19 mouse cellular contexts compared by ENCODE assay signal in the genomic region with DNA sequence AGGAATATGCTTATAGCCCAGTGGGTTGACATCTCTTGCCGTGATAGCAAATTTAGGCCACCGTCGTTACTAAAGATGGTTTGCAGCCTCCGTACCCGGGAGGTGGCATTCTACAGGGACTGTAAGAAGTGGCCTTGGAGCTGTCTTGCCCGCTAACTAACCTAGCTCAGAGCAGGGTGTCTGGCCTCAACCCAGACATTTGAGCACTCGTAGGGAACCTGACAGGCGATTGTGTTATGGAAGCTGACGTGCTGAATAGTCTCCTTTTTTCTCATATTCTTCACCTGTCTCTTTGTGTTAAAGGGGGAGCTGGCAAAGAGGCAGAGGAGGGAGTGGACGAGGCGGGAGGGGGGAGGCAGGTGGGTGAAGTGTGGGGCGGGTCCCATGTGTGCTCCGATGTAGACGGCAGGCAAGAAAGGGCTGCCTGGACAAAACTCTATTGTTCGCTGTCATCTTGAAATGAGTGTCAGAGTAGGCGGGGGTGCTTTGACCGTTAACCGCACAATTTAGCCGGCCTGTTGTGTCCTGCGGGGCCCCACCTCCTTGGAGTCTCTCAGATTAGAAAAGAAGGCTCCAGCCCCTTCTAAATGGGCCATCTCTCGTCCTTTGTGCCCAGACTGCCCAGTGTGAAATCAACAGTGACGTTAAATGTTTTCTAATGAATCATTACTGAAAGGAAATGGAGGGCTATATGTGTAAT. TPM values are rescaled to one million over a fixed set of nuclear protein-coding genes. Genes with fewer than 3 reads are reported as not detected.
DNase-seq lines count a peak whose midpoint lies in the region; ATAC-seq lines count a peak whose summit lies in the region.
"Had no signal": no experiment of that assay in that cellular context is flagged by ENCODE, and none has a peak within 500 bp of the region (broad histone marks: within the 10 kb centered on the region; RNA-seq: fewer than 3 reads in every experiment).

No protein-coding gene starts in this region.

- 0 out of 2 replicates have a peak, but pooled peaks cover 6% of the 10 kb centered on the region for H3K4me1 ChIP-seq in neural tube, embryonic 11.5 days (ENCODE audit: control insufficient read depth, insufficient read depth, low read length)
- peaks cover 19% of the 10 kb centered on the region for H3K4me1 ChIP-seq in forebrain, embryonic 14.5 days (ENCODE audit: control insufficient read depth, insufficient read depth, low read length)
- H3K4me1 ChIP-seq: heart, embryonic 10.5 days had no signal

- no peak overlapping the region for H3K9ac ChIP-seq in neural tube, embryonic 11.5 days (ENCODE audit: low read length)
- peak overlapping the region; percentile 38 for H3K9ac ChIP-seq in forebrain, embryonic 14.5 days (ENCODE audit: low read length)
- H3K9ac ChIP-seq: liver, embryonic 14.5 days had no signal

- ATAC-seq in neural tube, embryonic 11.5 days (ENCODE audit: insufficient read depth, low FRiP score, low TSS enrichment): peak; percentile 74
- peak; percentile 34; the same call in 1 of the 2 replicates for ATAC-seq in forebrain, embryonic 14.5 days

- peak overlapping the region; percentile 12; the same call in 1 of the 2 replicates for H3K4me2 ChIP-seq in neural tube, embryonic 11.5 days (ENCODE audit: low read depth)
- peak overlapping the region; percentile 28 for H3K4me2 ChIP-seq in forebrain, embryonic 14.5 days (ENCODE audit: low read length)

- no peaks in the 10 kb centered on the region for H3K9me3 ChIP-seq in neural tube, embryonic 11.5 days (ENCODE audit: control insufficient read depth, low read length)
- H3K9me3 ChIP-seq in forebrain, embryonic 14.5 days (replicated peaks; ENCODE audit: control insufficient read depth, low read length): no peaks in the 10 kb centered on the region
- H3K9me3 ChIP-seq: heart, embryonic 10.5 days had no signal

- H3K27ac ChIP-seq in neural tube, embryonic 11.5 days (ENCODE audit: low read depth, low read length): no peak overlapping the region
- H3K27ac ChIP-seq in forebrain, embryonic 14.5 days (ENCODE audit: low read depth, low read length): peak overlapping the region; percentile 54
- H3K27ac ChIP-seq: heart, embryonic 10.5 days; liver, embryonic 14.5 days had no signal

- no peak overlapping the region for H3K4me3 ChIP-seq in neural tube, embryonic 11.5 days (ENCODE audit: low read depth, low read length)
- no peak overlapping the region for H3K4me3 ChIP-seq in forebrain, embryonic 14.5 days (ENCODE audit: low read depth, low read length)
- H3K4me3 ChIP-seq: heart, embryonic 10.5 days had no signal

- peak; percentile 61 for DNase-seq in neural tube, embryonic 11.5 days (ENCODE audit: low spot score)
- DNase-seq in neural tube, embryonic 10.5 days (ENCODE audit: extremely low spot score, low spot score): no peak
- peak; percentile 55 for DNase-seq in forebrain, embryonic 14.5 days (ENCODE audit: low spot score)
- peak; percentile 58 for DNase-seq in mesoderm, embryonic 11.5 days (ENCODE audit: low read depth, low spot score)
- DNase-seq in left cerebral cortex, postnatal 10 days (ENCODE audit: extremely low spot score in 1 of 2, low spot score in 2 of 2): no peak
- no peak for DNase-seq in spleen, postnatal 4 days (ENCODE audit: low spot score in 2 of 2)
- DNase-seq in adrenal gland, adult (ENCODE audit: inconsistent age in 2 of 2, low spot score in 1 of 2): no peak
- DNase-seq in heart, postnatal 10 days: no peak
- DNase-seq: gastrocnemius, postnatal 14 days; kidney, adult 18-20 months; thymus, postnatal 4 days had no signal

- no peaks in the 10 kb centered on the region for H3K36me3 ChIP-seq in neural tube, embryonic 11.5 days (ENCODE audit: control insufficient read depth, insufficient read depth, low read length)
- no peaks in the 10 kb centered on the region for H3K36me3 ChIP-seq in forebrain, embryonic 14.5 days (ENCODE audit: control insufficient read depth, insufficient read depth, low read length)
- H3K36me3 ChIP-seq: heart, embryonic 10.5 days had no signal

- 32% methylated on average over 22 of the region's 22 CpGs for WGBS in neural tube, embryonic 11.5 days
- WGBS in forebrain, embryonic 14.5 days: 7% methylated on average over 22 of the region's 22 CpGs

- H3K27me3 ChIP-seq in neural tube, embryonic 11.5 days (ENCODE audit: control insufficient read depth, insufficient read depth, low read length): peaks cover 40% of the 10 kb centered on the region
- peaks cover 3% of the 10 kb centered on the region; the same call in 1 of the 2 replicates for H3K27me3 ChIP-seq in forebrain, embryonic 14.5 days (replicated peaks; ENCODE audit: control insufficient read depth, insufficient read depth, low read length)

- intact Hi-C loops in left cerebral cortex, postnatal 10 days (cut with DNase I): no loop called here
- intact Hi-C loops in heart, postnatal 10 days (cut with DNase I): no loop called here

RNA-seq across cellular contexts. Expression of a gene that starts 10.3 kb away (rescaled TPM):
- 0.26 and 0.42 TPM in 2 replicates for polyA plus RNA-seq in neural tube, embryonic 11.5 days (2014; fragmentation: Nextera tagmentation; extraction: Ambion mirVana)
- 0.36 and 0.64 TPM in 2 replicates for polyA plus RNA-seq in forebrain, embryonic 14.5 days (2014; fragmentation: Nextera tagmentation; extraction: Ambion mirVana)
- under 1 TPM; 0.53 to 0.92 TPM for total RNA-seq in left cerebral cortex, postnatal 10 days (2021)
- total RNA-seq in heart, postnatal 10 days (2021): under 1 TPM in 1 of 2 experiments, not detected in 1; 0.29 TPM

RNA-seq across cellular contexts. Expression of a gene that starts 25.7 kb away (rescaled TPM):
- polyA plus RNA-seq in neural tube, embryonic 11.5 days (2014; fragmentation: Nextera tagmentation; extraction: Ambion mirVana): 1.7 and 1.9 TPM in 2 replicates
- polyA plus RNA-seq in forebrain, embryonic 14.5 days (2014; fragmentation: Nextera tagmentation; extraction: Ambion mirVana): 0.09 and 0.14 TPM in 2 replicates
- not detected for total RNA-seq in left cerebral cortex, postnatal 10 days (2021)
- total RNA-seq in heart, postnatal 10 days (2021): not detected
- total RNA-seq: common myeloid progenitor, adult 5-6 weeks; gastrocnemius, postnatal 14 days; heart, postnatal 36 days; layer of hippocampus, postnatal 25 days; monocyte, adult 5-6 weeks had no signal
- polyA plus RNA-seq: heart, embryonic 10.5 days; limb, embryonic 11.5 days; liver, embryonic 14.5 days; small intestine, adult 2 months had no signal

Comparison
In these comparisons a context has a peak if more than half of its experiments do, and no peak if none do; other contexts are left out.
1. DNase-seq: peak in neural tube, embryonic 11.5 days (single experiment), forebrain, embryonic 14.5 days (single experiment) and mesoderm, embryonic 11.5 days (single experiment); none in neural tube, embryonic 10.5 days (single experiment), left cerebral cortex, postnatal 10 days (0 of 2), spleen, postnatal 4 days (0 of 2), adrenal gland, adult (0 of 2) and heart, postnatal 10 days (0 of 2).